ENCODE assay signal across 14 mouse cellular contexts in the genomic region with DNA sequence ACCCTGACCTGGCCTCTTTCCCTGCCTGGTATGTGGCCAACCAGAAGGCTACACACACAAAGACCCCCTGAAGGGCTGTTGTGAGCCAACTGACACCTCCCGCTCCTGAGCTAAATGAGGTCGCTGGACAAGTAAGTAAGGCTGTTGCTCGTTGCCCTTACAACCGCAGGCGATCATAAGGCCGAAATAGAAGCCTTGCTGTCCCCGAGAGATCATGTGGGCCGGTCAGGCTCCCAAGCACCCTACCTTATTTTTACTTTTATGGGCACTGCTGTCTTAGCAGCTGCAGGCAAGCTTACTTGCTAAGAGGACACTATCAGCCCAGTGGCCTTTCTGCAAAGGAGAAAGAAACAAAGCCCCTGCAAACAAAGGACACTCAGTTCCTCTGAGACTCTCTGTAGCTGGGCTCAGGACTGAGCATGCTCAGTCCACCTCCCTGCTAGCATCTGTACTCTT. TPM values are rescaled to one million over a fixed set of nuclear protein-coding genes. Genes with fewer than 3 reads are reported as not detected.
A peak's percentile ranks its signal among the peaks of the same experiment; 100 is the strongest.
DNase-seq lines count a peak whose midpoint lies in the region; ATAC-seq and TF ChIP-seq lines count a peak whose summit lies in the region.
"Had no signal": no experiment of that assay in that cellular context is flagged by ENCODE, and none has a peak within 500 bp of the region (broad histone marks: within the 10 kb centered on the region; RNA-seq: fewer than 3 reads in every experiment).

No protein-coding gene starts in this region.

- H3K27me3 ChIP-seq in forebrain, postnatal 0 days (ENCODE audit: insufficient read depth, low read length), result no peaks in the 10 kb centered on the region
- no peaks in the 10 kb centered on the region for H3K27me3 ChIP-seq in stomach, postnatal 0 days (ENCODE audit: control insufficient read depth, insufficient read depth, low read length)
- H3K27me3 ChIP-seq: embryonic facial prominence, embryonic 12.5 days; intestine, embryonic 15.5 days had no signal

- H3K9me3 ChIP-seq in forebrain, postnatal 0 days (ENCODE audit: low read length), result no peaks in the 10 kb centered on the region
- no peaks in the 10 kb centered on the region for H3K9me3 ChIP-seq in stomach, postnatal 0 days (ENCODE audit: control insufficient read depth, low read length)
- H3K9me3 ChIP-seq: intestine, embryonic 15.5 days had no signal

- H3K4me1 ChIP-seq in forebrain, postnatal 0 days (ENCODE audit: insufficient read depth), result no peaks in the 10 kb centered on the region
- H3K4me1 ChIP-seq in stomach, postnatal 0 days (replicated peaks; ENCODE audit: control insufficient read depth, insufficient read depth), result no peaks in the 10 kb centered on the region
- H3K4me1 ChIP-seq: intestine, embryonic 15.5 days had no signal

- H3K36me3 ChIP-seq in forebrain, postnatal 0 days (ENCODE audit: insufficient read depth), result peaks cover 11% of the 10 kb centered on the region
- no peaks in the 10 kb centered on the region for H3K36me3 ChIP-seq in stomach, postnatal 0 days (ENCODE audit: control insufficient read depth, insufficient read depth, low read length)
- H3K36me3 ChIP-seq: embryonic facial prominence, embryonic 12.5 days; intestine, embryonic 15.5 days had no signal

- WGBS in forebrain, postnatal 0 days, result 15% methylated on average over 8 of the region's 8 CpGs
- WGBS in stomach, postnatal 0 days, result 42% methylated on average over 8 of the region's 8 CpGs

- no peak for TF ChIP-seq EP300 in stomach, postnatal 0 days (optimal IDR thresholded peaks at IDR 0.05)

- H3K9ac ChIP-seq in forebrain, postnatal 0 days, result no peak overlapping the region
- H3K9ac ChIP-seq in stomach, postnatal 0 days (ENCODE audit: low read length), result no peak overlapping the region
- H3K9ac ChIP-seq: embryonic facial prominence, embryonic 12.5 days; intestine, embryonic 15.5 days had no signal

- DNase-seq in gastrocnemius, adult 18-20 months (ENCODE audit: low spot score), result peak; percentile 78
- no peak for DNase-seq in gastrocnemius, postnatal 4 days (ENCODE audit: low spot score in 2 of 2)
- no peak for DNase-seq in forebrain, postnatal 0 days
- peak; percentile 55 for DNase-seq in mesoderm, embryonic 11.5 days (ENCODE audit: low read depth, low spot score)
- DNase-seq in retina, postnatal 1 day, result peak; percentile 89
- DNase-seq in urinary bladder, adult 2 months (ENCODE audit: low spot score), result no peak
- DNase-seq in stomach, postnatal 0 days (ENCODE audit: low spot score), result no peak
- DNase-seq in right cerebral cortex, postnatal 10 days (ENCODE audit: low spot score in 2 of 2), result no peak
- DNase-seq: layer of hippocampus, postnatal 36 days; lung, adult 18-20 months had no signal

- peak; percentile 48; the same call in 1 of the 2 replicates for ATAC-seq in forebrain, postnatal 0 days
- ATAC-seq in stomach, postnatal 0 days (ENCODE audit: low FRiP score, low TSS enrichment), result no peak
- ATAC-seq: intestine, embryonic 15.5 days; Patski had no signal

- H3K4me2 ChIP-seq in forebrain, postnatal 0 days (ENCODE audit: low read depth), result no peak overlapping the region
- no peak overlapping the region for H3K4me2 ChIP-seq in stomach, postnatal 0 days (replicated peaks; ENCODE audit: low read depth)
- H3K4me2 ChIP-seq: embryonic facial prominence, embryonic 12.5 days; intestine, embryonic 15.5 days had no signal

- no peak for TF ChIP-seq CTCF in forebrain, postnatal 0 days (IDR thresholded peaks at IDR 0.05; ENCODE audit: low read depth)
- TF ChIP-seq CTCF in stomach, postnatal 0 days (IDR thresholded peaks at IDR 0.05; ENCODE audit: low read depth), result no peak

- H3K27ac ChIP-seq in forebrain, postnatal 0 days (ENCODE audit: low read depth, low read length), result no peak overlapping the region
- H3K27ac ChIP-seq in stomach, postnatal 0 days (replicated peaks), result no peak overlapping the region
- H3K27ac ChIP-seq: embryonic facial prominence, embryonic 12.5 days; intestine, embryonic 15.5 days had no signal

- H3K4me3 ChIP-seq in forebrain, postnatal 0 days (ENCODE audit: low read depth, low read length), result no peak overlapping the region
- H3K4me3 ChIP-seq in stomach, postnatal 0 days (ENCODE audit: low read depth, low read length), result no peak overlapping the region
- H3K4me3 ChIP-seq: embryonic facial prominence, embryonic 12.5 days; intestine, embryonic 15.5 days had no signal

RNA-seq across cellular contexts. Expression of gene Meikin, which starts 17.3 kb away (rescaled TPM):
- not detected for total RNA-seq in gastrocnemius, adult 18-20 months (2021)
- not detected for total RNA-seq in gastrocnemius, postnatal 4 days (2021)
- total RNA-seq in forebrain, postnatal 0 days (2014; rRNA removed), result not detected in 2 replicates
- polyA plus RNA-seq in forebrain, postnatal 0 days (2015; fragmentation: Nextera tagmentation; extraction: Ambion mirVana), result not detected in 2 replicates
- polyA plus RNA-seq in urinary bladder, adult 2 months (2012; rRNA removed), result not detected in 2 replicates
- 0.06 TPM in 1 of 2 replicates, not detected in the other for polyA plus RNA-seq in stomach, postnatal 0 days (2015; fragmentation: Nextera tagmentation; extraction: Ambion mirVana)
- total RNA-seq: granulocyte monocyte progenitor cell, adult 5-6 weeks; layer of hippocampus, postnatal 36 days had no signal
- polyA plus RNA-seq: embryonic facial prominence, embryonic 12.5 days; intestine, embryonic 15.5 days; Patski had no signal

RNA-seq across cellular contexts. Expression of gene Acsl6, which starts 49.6 kb away (rescaled TPM):
- 10 to 100 TPM; 23.3 to 30.9 TPM for total RNA-seq in gastrocnemius, adult 18-20 months (2021)
- total RNA-seq in gastrocnemius, postnatal 4 days (2021), result 10 to 100 TPM in 1 of 2 experiments, 1 to 10 TPM in 1; 7.3 to 10.2 TPM
- total RNA-seq in forebrain, postnatal 0 days (2014; rRNA removed), result 56.3 and 57.7 TPM in 2 replicates
- polyA plus RNA-seq in forebrain, postnatal 0 days (2015; fragmentation: Nextera tagmentation; extraction: Ambion mirVana), result 44.7 and 48.5 TPM in 2 replicates
- 0.96 and 1.1 TPM in 2 replicates for polyA plus RNA-seq in urinary bladder, adult 2 months (2012; rRNA removed)
- polyA plus RNA-seq in stomach, postnatal 0 days (2015; fragmentation: Nextera tagmentation; extraction: Ambion mirVana), result 1.1 and 1.3 TPM in 2 replicates
- total RNA-seq: granulocyte monocyte progenitor cell, adult 5-6 weeks had no signal

Comparison
In these comparisons a context has a peak if more than half of its experiments do, and no peak if none do; other contexts are left out.
1. DNase-seq: peak in gastrocnemius, adult 18-20 months (single experiment), mesoderm, embryonic 11.5 days (single experiment) and retina, postnatal 1 day (single experiment); none in gastrocnemius, postnatal 4 days (0 of 2), forebrain, postnatal 0 days (single experiment), urinary bladder, adult 2 months (single experiment), stomach, postnatal 0 days (single experiment) and right cerebral cortex, postnatal 10 days (0 of 2).